Mouse (Mus musculus) limb, embryonic 11.5 days (tissue): ENCODE data around the gene Rad9a. TPM values are rescaled to one million over a fixed set of nuclear protein-coding genes. Genes with fewer than 3 reads are reported as not detected.

Source experiments
- ATAC-seq: fragments of 200-750 bp; cut with Nextera tagmentation; 2 replicates; pipeline ENCODE4 v1.8.0; 2017; ENCODE audit warnings: low read depth; ENCODE audit not compliant: insufficient number of reproducible peaks, low FRiP score, low TSS enrichment
- DNase-seq: peaks from one replicate; pipeline ENCODE4 v3.0.0-alpha.2; 2015; ENCODE audit warnings: low spot score
- H3K27ac ChIP-seq: fragments of 300-500 bp; sonication (generic); replicated peaks from 2 replicates; pipeline ENCODE4 v1.5.1; 2014; ENCODE audit warnings: low read depth, mild to moderate bottlenecking, low read length
- H3K27me3 ChIP-seq: fragments of 300-500 bp; sonication (generic); 2 replicates; pipeline ENCODE4 v1.6.1; 2014; ENCODE audit warnings: mild to moderate bottlenecking, low read length, mixed read lengths; ENCODE audit not compliant: control insufficient read depth, insufficient read depth
- H3K36me3 ChIP-seq: fragments of 300-500 bp; sonication (generic); 2 replicates; pipeline ENCODE4 v1.6.1; 2014; ENCODE audit warnings: mild to moderate bottlenecking, low read length, moderate library complexity, mixed read lengths; ENCODE audit not compliant: control insufficient read depth, insufficient read depth
- H3K4me1 ChIP-seq: fragments of 300-500 bp; sonication (generic); 2 replicates; pipeline ENCODE4 v1.6.1; 2014; ENCODE audit warnings: low read length, mixed read lengths; ENCODE audit not compliant: control insufficient read depth, insufficient read depth
- H3K4me2 ChIP-seq: fragments of 300-500 bp; sonication (generic); 2 replicates; pipeline ENCODE4 v1.6.1; 2014; ENCODE audit warnings: low read depth, mild to moderate bottlenecking, moderate library complexity; ENCODE audit not compliant: severe bottlenecking
- H3K4me3 ChIP-seq: fragments of 300-500 bp; sonication (generic); 2 replicates; pipeline ENCODE4 v1.5.1; 2014; ENCODE audit warnings: low read depth, low read length
- H3K9ac ChIP-seq: fragments of 300-500 bp; sonication (generic); 2 replicates; pipeline ENCODE4 v1.6.1; 2014; ENCODE audit warnings: mild to moderate bottlenecking, low read length
- H3K9me3 ChIP-seq: fragments of 300-500 bp; sonication (generic); 2 replicates; pipeline ENCODE4 v1.6.1; 2016; ENCODE audit warnings: low read length; ENCODE audit not compliant: control insufficient read depth
- WGBS: fragments of 180-500 bp; shearing (Covaris S2); extraction: QIAGEN DNeasy Blood & Tissue Kit; methylation state at CpG from one replicate; pipeline ENCODE4 v1.1.7; 2014; 5-methylcytosine and 5-hydroxymethylcytosine counted together
- polyA plus RNA-seq: library from polyadenylated mRNA; unstranded; fragments of >200 nt; fragmentation: Nextera tagmentation; extraction: Ambion mirVana; gene quantifications from 2 replicates; pipeline ENCODE4 v1.2.1, GENCODE M21; 2014

Gene Rad9a
- polyA plus RNA-seq, 1 experiment from 2014 or later, result 52.5 TPM

GRCm38 (mm10) chr19:4156073-4156579 is 45.3 kb downstream of the Rad9a start:
- no peak for DNase-seq
- H3K4me2 ChIP-seq, result no peak overlapping the region
- 75% methylated on average over 20 of the region's 20 CpGs for WGBS
- H3K4me3 ChIP-seq, result no peak overlapping the region
- H3K27me3 ChIP-seq, result no peaks in the 10 kb centered on the region
- no peak for ATAC-seq
- H3K27ac ChIP-seq, result no peak overlapping the region
- H3K4me1 ChIP-seq, result no peaks in the 10 kb centered on the region
- H3K9me3 ChIP-seq, result no peaks in the 10 kb centered on the region
- no peak overlapping the region for H3K9ac ChIP-seq
- H3K36me3 ChIP-seq, result peaks cover 24% of the 10 kb centered on the region

- Histone ChIP-seq H3K4me2 (no peak overlapping the region), H3K27me3 (no peaks in the 10 kb centered on the region), H3K9me3 (no peaks in the 10 kb centered on the region), H3K4me3 (no peak overlapping the region), H3K27ac (no peak overlapping the region), H3K9ac (no peak overlapping the region), H3K36me3 (peaks cover 26% of the 10 kb centered on the region), H3K4me1 (no peaks in the 10 kb centered on the region)
- WGBS, result 81% methylated on average over 6 of the region's 6 CpGs
- ATAC-seq, result no peak
- no peak for DNase-seq
Measured at GRCm38 (mm10) chr19:4155223-4156072, 46.0 kb downstream of the Rad9a start.

DNA sequence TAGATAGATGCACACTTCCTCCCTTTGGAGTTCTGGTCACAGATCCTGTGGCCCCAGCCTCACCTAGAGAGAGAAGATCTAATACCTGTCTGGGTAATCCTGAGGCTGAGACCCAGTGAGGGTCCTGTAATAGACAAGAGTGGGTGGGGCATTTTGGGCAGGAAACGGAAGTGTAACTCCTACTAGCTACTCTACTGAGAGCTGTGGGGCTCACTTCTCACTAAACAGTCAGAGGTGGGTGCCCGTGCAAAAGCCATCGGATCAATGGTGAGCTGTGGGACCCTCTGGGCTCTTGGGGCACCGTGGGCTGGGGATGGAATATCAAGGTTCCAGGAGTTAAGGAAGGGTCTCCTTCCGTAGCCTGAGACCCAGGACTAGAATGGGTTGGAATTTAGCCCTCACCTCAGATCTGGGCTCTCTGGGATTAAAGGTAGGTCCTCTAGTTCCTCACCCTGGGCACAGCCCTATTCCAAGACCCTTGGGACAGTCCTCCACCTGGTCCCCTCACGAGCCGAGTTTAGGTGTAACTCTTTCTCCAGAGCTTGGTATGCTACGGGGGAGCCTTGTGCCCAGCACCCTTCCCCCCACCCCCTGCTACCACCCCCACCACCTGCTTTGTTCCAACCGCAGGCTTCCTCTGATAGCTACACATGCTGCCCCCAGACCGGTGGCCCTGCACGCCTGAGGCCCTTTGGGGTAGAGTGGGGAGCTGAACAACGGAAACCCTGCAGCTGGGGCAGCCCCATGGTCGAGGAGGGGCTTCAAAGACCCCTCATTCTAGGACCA is 46.8 kb downstream of the Rad9a start:
- H3K4me2 ChIP-seq, result no peak overlapping the region
- ATAC-seq (no peak), DNase-seq (no peak)
- WGBS, result 80% methylated on average over 13 of the region's 13 CpGs
- H3K27ac ChIP-seq, result no peak overlapping the region
- H3K4me3 ChIP-seq, result no peak overlapping the region
- no peak overlapping the region for H3K9ac ChIP-seq
- peaks cover 26% of the 10 kb centered on the region for H3K36me3 ChIP-seq
- H3K27me3 ChIP-seq, result no peaks in the 10 kb centered on the region
- H3K9me3 ChIP-seq, result no peaks in the 10 kb centered on the region
- H3K4me1 ChIP-seq, result no peaks in the 10 kb centered on the region

- H3K36me3 ChIP-seq, result peaks cover 23% of the 10 kb centered on the region
- 76% methylated on average over 11 of the region's 11 CpGs for WGBS
- H3K4me3 ChIP-seq, result no peak within 1 kb of the TSS
Measured at GRCm38 (mm10) chr19:4153232-4153654, 48.2 kb downstream of the Rad9a start, which contains the start of gene Ptprcap. Gene Ptprcap (plus strand): TSS chr19:4153604.

DNA sequence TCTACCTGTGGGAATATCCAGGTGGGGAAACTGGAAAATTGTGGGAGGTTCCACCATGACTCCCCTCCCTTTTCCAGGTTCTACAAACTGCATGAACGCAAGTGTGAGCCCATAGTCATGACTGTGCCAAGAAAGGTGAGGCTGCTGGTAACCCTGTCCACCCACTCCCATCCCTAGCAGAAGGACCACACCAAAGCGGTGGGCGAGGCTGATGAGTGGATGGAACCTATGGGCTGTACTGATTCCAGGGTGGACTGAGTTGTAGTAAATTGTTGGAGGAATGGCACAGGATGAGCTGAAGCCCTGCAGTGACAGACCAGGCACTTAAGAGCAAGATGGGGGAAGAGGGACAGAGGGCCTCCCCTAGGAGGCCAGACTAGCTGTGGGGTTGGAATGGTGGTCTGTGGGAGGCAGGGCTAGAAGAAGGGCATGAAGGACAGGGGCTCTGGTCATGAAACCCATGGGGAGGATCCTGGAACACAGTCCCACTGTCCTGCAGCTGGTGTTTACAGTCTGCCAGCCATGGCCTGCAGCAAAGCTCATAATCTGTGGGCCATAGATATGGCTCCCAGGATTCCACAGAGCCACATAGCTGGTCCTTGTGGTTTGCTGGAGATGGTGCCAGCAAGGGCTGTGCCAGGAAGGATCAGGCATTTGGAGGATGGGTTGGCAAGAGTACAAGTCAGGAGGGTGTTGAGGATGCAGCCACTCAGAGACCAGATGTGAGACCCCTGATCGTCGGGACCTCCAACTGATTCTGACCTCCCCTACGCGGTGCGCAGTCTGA is 48.8 kb downstream of the Rad9a start:
- no peak overlapping the region for H3K9ac ChIP-seq
- no peak for ATAC-seq
- DNase-seq, result no peak
- H3K36me3 ChIP-seq, result peaks cover 21% of the 10 kb centered on the region
- H3K9me3 ChIP-seq, result no peaks in the 10 kb centered on the region
- H3K4me3 ChIP-seq, result no peak overlapping the region
- H3K4me2 ChIP-seq, result no peak overlapping the region
- H3K27me3 ChIP-seq, result no peaks in the 10 kb centered on the region
- 85% methylated on average over 8 of the region's 8 CpGs for WGBS
- peaks cover 14% of the 10 kb centered on the region for H3K4me1 ChIP-seq
- H3K27ac ChIP-seq, result no peak overlapping the region

More at GRCm38 (mm10) chr19:4153232-4153654, 48.2 kb downstream of the Rad9a start, which contains the start of gene Ptprcap:
- H3K9me3 ChIP-seq, result no peaks in the 10 kb centered on the region
- H3K9ac ChIP-seq, result no peak within 1 kb of the TSS
- H3K27me3 ChIP-seq, result no peaks in the 10 kb centered on the region
- no peak within 1 kb of the TSS for H3K27ac ChIP-seq
- DNase-seq (no peak), ATAC-seq (no peak)
- H3K4me2 ChIP-seq, result no peak within 1 kb of the TSS
- peaks cover 8% of the 10 kb centered on the region for H3K4me1 ChIP-seq

DNA sequence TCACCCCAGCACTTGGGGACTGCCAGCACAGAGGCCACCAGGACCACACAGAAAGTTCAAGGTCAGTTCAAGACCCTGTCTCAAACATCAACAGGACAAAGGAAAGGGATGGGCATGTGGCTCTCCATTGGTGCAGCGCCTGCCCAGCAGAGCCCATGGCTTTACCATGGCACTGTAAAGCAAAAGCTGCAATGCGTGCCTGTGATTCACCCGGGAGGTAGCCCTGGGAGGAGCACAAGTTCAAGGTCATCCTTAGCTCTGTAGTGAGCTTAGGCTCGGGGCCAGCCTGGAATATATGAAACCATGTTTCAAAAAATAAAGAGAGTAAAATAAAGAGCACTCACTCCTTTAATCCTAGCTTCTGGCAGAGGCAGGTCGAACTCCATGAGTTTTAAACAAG is 49.6 kb downstream of the Rad9a start:
- no peak overlapping the region for H3K9ac ChIP-seq
- H3K27me3 ChIP-seq, result no peaks in the 10 kb centered on the region
- no peak overlapping the region for H3K4me2 ChIP-seq
- peaks cover 17% of the 10 kb centered on the region for H3K36me3 ChIP-seq
- DNase-seq (no peak), ATAC-seq (no peak)
- no peak overlapping the region for H3K4me3 ChIP-seq
- WGBS, result 91% methylated on average over 5 of the region's 5 CpGs
- no peak overlapping the region for H3K27ac ChIP-seq
- no peaks in the 10 kb centered on the region for H3K9me3 ChIP-seq
- H3K4me1 ChIP-seq, result peaks cover 15% of the 10 kb centered on the region

DNA sequence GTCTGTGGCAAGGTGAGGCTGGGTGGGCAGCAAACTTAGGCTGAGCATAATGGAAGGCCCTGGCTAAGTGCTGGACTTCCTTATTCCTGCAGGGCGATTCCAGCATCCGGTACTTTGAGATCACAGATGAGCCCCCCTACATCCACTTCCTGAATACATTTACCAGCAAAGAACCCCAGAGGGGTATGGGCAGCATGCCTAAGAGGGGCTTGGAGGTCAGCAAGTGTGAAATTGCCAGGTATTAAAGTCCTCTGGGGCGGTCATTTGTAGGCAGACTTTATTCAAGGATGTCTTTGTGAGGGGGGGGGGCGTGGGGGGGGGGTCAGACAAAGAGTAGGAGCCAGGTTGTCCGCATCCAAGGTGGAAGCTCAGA is 50.0 kb downstream of the Rad9a start:
- no peak overlapping the region for H3K4me3 ChIP-seq
- no peaks in the 10 kb centered on the region for H3K9me3 ChIP-seq
- no peak overlapping the region for H3K27ac ChIP-seq
- no peak for DNase-seq
- no peak overlapping the region for H3K4me2 ChIP-seq
- H3K9ac ChIP-seq, result no peak overlapping the region
- ATAC-seq, result no peak
- H3K27me3 ChIP-seq, result no peaks in the 10 kb centered on the region
- peaks cover 15% of the 10 kb centered on the region for H3K4me1 ChIP-seq
- WGBS, result 72% methylated on average over 5 of the region's 5 CpGs
- peaks cover 17% of the 10 kb centered on the region for H3K36me3 ChIP-seq
